Mouse (Mus musculus): Measurements from ENCODE around the gene Clmn. TPM values are rescaled to one million over a fixed set of nuclear protein-coding genes. Genes with fewer than 3 reads are reported as not detected.

Clmn gene
- polyA plus RNA-seq, 1 experiment = 0.05 TPM

DNA sequence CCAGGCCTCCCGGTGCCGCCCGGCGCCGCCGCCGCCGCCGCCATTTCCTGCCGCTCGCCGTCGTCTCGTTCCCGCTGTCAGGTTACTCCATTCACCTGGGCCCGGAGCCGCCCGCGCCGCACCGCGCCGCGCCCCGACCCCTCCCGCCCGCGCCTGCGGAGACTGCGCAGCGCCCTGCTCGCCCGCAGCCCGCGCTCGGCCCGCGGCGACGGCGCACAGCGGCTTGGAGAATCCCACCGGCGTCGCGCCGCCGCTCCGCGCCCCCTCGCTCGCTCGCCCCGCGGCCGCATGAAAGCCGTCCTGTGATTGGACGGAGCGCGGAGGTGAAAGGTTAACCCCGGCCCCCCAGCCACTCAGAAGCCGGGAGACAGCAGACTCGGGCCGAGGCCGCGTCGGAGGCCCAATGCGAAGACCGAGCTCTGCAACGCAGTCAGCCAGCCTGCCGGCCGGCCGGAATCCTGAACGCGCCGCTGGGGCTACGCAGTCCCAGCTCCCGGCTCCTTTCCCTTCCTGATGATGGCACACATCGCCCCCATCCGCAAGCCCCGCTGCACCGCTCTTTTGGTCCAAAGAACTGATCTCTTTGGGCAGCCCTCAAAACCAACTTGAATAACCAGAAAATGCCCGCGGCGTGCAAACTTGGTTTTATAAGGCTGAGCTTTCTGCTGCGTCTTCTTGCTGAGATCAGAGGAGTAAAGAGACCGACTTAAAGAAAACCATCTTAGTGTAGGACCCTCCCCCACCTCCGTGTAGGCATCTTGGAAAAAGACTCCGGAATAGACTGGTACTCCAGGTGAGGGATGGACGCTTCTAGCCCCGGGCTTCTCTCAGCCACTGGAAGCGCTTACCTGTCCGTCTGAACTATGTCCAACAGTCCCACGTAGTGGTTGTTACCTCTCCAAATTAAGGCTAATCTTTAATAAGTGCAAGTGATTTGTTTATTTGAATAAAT lies 112.8 kb downstream of the Clmn start, which contains the start of gene Dicer1:
Dicer1 (minus strand) TSS at position 139 of the 952 bp plus-strand sequence.
- peaks cover 8% of the 10 kb centered on the region for H3K36me3 ChIP-seq (ENCODE audit: control insufficient read depth, insufficient read depth)
- H3K79me3 ChIP-seq (ENCODE audit: low read depth) = peaks cover 43% of the 10 kb centered on the region
- peak within 1 kb of the TSS; percentile 74 for H3K4me3 ChIP-seq (ENCODE audit: insufficient read depth, poor library complexity, severe bottlenecking)
- TF ChIP-seq MAX (IDR thresholded peaks at IDR 0.05) (no peak), FOSL1 (IDR thresholded peaks at IDR 0.05; ENCODE audit: insufficient read depth, low read length, poor library complexity, severe bottlenecking) (no peak), CEBPB (IDR thresholded peaks at IDR 0.05; ENCODE audit: low read depth) (no peak), MYOD1 (IDR thresholded peaks at IDR 0.05; ENCODE audit: control insufficient read depth, insufficient read length, low read depth) (no peak), USF1 (IDR thresholded peaks at IDR 0.05; ENCODE audit: low read depth) (no peak), MYOG (IDR thresholded peaks at IDR 0.05; ENCODE audit: control insufficient read depth, extremely low read depth, insufficient read length) (no peak)
- H3K27me3 ChIP-seq (ENCODE audit: control insufficient read depth, insufficient read depth, insufficient read length) = no peaks in the 10 kb centered on the region
- peak within 1 kb of the TSS; percentile 90 for H3ac ChIP-seq (ENCODE audit: control insufficient read depth, insufficient read length, low read depth)
- H3K79me2 ChIP-seq (ENCODE audit: control insufficient read depth, insufficient read depth) = peaks cover 47% of the 10 kb centered on the region

GRCm38 (mm10) chr12:104751331-104751813 lies 113.5 kb downstream of the Clmn start:
- H3K79me2 ChIP-seq (ENCODE audit: control insufficient read depth, insufficient read depth) = peaks cover 54% of the 10 kb centered on the region
- peaks cover 50% of the 10 kb centered on the region for H3K79me3 ChIP-seq (ENCODE audit: low read depth)
- peak overlapping the region; percentile 74 for H3K4me3 ChIP-seq (ENCODE audit: insufficient read depth, poor library complexity, severe bottlenecking)
- peak overlapping the region; percentile 90 for H3ac ChIP-seq (ENCODE audit: control insufficient read depth, insufficient read length, low read depth)
- peaks cover 8% of the 10 kb centered on the region for H3K36me3 ChIP-seq (ENCODE audit: control insufficient read depth, insufficient read depth)
- no peak for TF ChIP-seq MYOG (IDR thresholded peaks at IDR 0.05; ENCODE audit: control insufficient read depth, extremely low read depth, insufficient read length)
- no peak for TF ChIP-seq MYOD1 (IDR thresholded peaks at IDR 0.05; ENCODE audit: control insufficient read depth, insufficient read length, low read depth)
- no peak for TF ChIP-seq USF1 (IDR thresholded peaks at IDR 0.05; ENCODE audit: low read depth)
- no peak for TF ChIP-seq CEBPB (IDR thresholded peaks at IDR 0.05; ENCODE audit: low read depth)
- peak; percentile 24 for TF ChIP-seq MAX (IDR thresholded peaks at IDR 0.05)
- no peak for TF ChIP-seq FOSL1 (IDR thresholded peaks at IDR 0.05; ENCODE audit: insufficient read depth, low read length, poor library complexity, severe bottlenecking)
- no peaks in the 10 kb centered on the region for H3K27me3 ChIP-seq (ENCODE audit: control insufficient read depth, insufficient read depth, insufficient read length)

DNA sequence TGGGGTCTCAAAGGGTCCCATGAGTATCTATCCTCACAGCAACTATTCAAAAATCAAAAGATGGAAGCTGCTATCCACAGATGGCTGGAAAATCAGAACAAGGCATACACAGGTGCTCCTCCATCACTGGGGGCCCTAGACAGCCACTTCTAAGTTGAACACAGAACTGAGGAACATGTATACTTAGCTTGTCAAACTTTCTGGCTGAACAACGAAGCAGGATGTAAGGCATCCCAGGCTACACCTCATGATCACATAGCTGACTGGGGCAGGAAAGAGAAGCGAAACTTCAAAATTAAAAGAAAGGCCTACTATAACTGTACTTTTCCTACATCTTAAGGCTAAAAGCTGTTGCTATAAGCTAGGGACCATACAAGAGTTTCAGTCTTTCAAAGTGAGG lies 115.9 kb downstream of the Clmn start:
- no peaks in the 10 kb centered on the region for H3K27me3 ChIP-seq (ENCODE audit: control insufficient read depth, insufficient read depth, insufficient read length)
- H3K79me2 ChIP-seq (ENCODE audit: control insufficient read depth, insufficient read depth) = peaks cover 78% of the 10 kb centered on the region
- peaks cover 74% of the 10 kb centered on the region for H3K79me3 ChIP-seq (ENCODE audit: low read depth)
- H3K36me3 ChIP-seq (ENCODE audit: control insufficient read depth, insufficient read depth) = peaks cover 18% of the 10 kb centered on the region
- H3ac ChIP-seq (ENCODE audit: control insufficient read depth, insufficient read length, low read depth) = no peak overlapping the region
- TF ChIP-seq MAX (IDR thresholded peaks at IDR 0.05) (no peak), FOSL1 (IDR thresholded peaks at IDR 0.05; ENCODE audit: insufficient read depth, low read length, poor library complexity, severe bottlenecking) (no peak), MYOG (IDR thresholded peaks at IDR 0.05; ENCODE audit: control insufficient read depth, extremely low read depth, insufficient read length) (no peak), CEBPB (IDR thresholded peaks at IDR 0.05; ENCODE audit: low read depth) (no peak), MYOD1 (IDR thresholded peaks at IDR 0.05; ENCODE audit: control insufficient read depth, insufficient read length, low read depth) (no peak), CTCF (IDR thresholded peaks at IDR 0.05; ENCODE audit: control insufficient read depth, insufficient read depth, insufficient read length) (no peak), USF1 (IDR thresholded peaks at IDR 0.05; ENCODE audit: low read depth) (no peak)
- H3K4me3 ChIP-seq (ENCODE audit: insufficient read depth, poor library complexity, severe bottlenecking) = no peak overlapping the region

DNA sequence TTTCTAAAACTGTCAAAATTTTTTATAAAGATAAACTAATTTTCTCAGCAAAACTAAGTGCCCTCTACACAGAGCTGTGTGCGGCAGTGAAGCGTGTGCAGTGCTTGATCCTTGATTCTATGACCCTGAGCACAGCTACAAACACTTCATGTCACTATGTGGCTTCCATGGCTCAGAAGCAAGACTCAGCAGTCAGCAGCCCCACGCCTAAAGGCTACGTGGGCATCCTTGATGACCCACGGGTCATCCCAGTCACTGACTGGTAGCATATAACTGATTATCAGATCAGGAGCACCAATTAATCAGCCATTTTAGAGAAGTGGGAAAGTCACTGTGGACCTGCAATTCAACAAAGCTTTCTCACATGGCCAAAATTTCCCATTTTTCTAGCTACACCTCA lies 117.6 kb downstream of the Clmn start:
- peaks cover 95% of the 10 kb centered on the region for H3K79me2 ChIP-seq (ENCODE audit: control insufficient read depth, insufficient read depth)
- no peaks in the 10 kb centered on the region for H3K27me3 ChIP-seq (ENCODE audit: control insufficient read depth, insufficient read depth, insufficient read length)
- H3K4me3 ChIP-seq (ENCODE audit: insufficient read depth, poor library complexity, severe bottlenecking) = no peak overlapping the region
- no peak for TF ChIP-seq CEBPB (IDR thresholded peaks at IDR 0.05; ENCODE audit: low read depth)
- TF ChIP-seq MYOG (IDR thresholded peaks at IDR 0.05; ENCODE audit: control insufficient read depth, extremely low read depth, insufficient read length) = no peak
- no peak for TF ChIP-seq USF1 (IDR thresholded peaks at IDR 0.05; ENCODE audit: low read depth)
- no peak for TF ChIP-seq MAX (IDR thresholded peaks at IDR 0.05)
- TF ChIP-seq CTCF (IDR thresholded peaks at IDR 0.05; ENCODE audit: control insufficient read depth, insufficient read depth, insufficient read length) = no peak
- no peak for TF ChIP-seq MYOD1 (IDR thresholded peaks at IDR 0.05; ENCODE audit: control insufficient read depth, insufficient read length, low read depth)
- TF ChIP-seq FOSL1 (IDR thresholded peaks at IDR 0.05; ENCODE audit: insufficient read depth, low read length, poor library complexity, severe bottlenecking) = no peak
- H3K79me3 ChIP-seq (ENCODE audit: low read depth) = peaks cover 90% of the 10 kb centered on the region
- H3ac ChIP-seq (ENCODE audit: control insufficient read depth, insufficient read length, low read depth) = no peak overlapping the region
- H3K36me3 ChIP-seq (ENCODE audit: control insufficient read depth, insufficient read depth) = peaks cover 18% of the 10 kb centered on the region

- H3K4me3 ChIP-seq (ENCODE audit: insufficient read depth, poor library complexity, severe bottlenecking) = no peak overlapping the region
- H3K79me2 ChIP-seq (ENCODE audit: control insufficient read depth, insufficient read depth) = peaks cover 100% of the 10 kb centered on the region
- H3K27me3 ChIP-seq (ENCODE audit: control insufficient read depth, insufficient read depth, insufficient read length) = no peaks in the 10 kb centered on the region
- peaks cover 96% of the 10 kb centered on the region for H3K79me3 ChIP-seq (ENCODE audit: low read depth)
- TF ChIP-seq FOSL1 (IDR thresholded peaks at IDR 0.05; ENCODE audit: insufficient read depth, low read length, poor library complexity, severe bottlenecking) = no peak
- no peak for TF ChIP-seq MAX (IDR thresholded peaks at IDR 0.05)
- TF ChIP-seq CTCF (IDR thresholded peaks at IDR 0.05; ENCODE audit: control insufficient read depth, insufficient read depth, insufficient read length) = no peak
- TF ChIP-seq USF1 (IDR thresholded peaks at IDR 0.05; ENCODE audit: low read depth) = no peak
- no peak for TF ChIP-seq MYOD1 (IDR thresholded peaks at IDR 0.05; ENCODE audit: control insufficient read depth, insufficient read length, low read depth)
- no peak for TF ChIP-seq MYOG (IDR thresholded peaks at IDR 0.05; ENCODE audit: control insufficient read depth, extremely low read depth, insufficient read length)
- no peak for TF ChIP-seq CEBPB (IDR thresholded peaks at IDR 0.05; ENCODE audit: low read depth)
- H3ac ChIP-seq (ENCODE audit: control insufficient read depth, insufficient read length, low read depth) = no peak overlapping the region
- peaks cover 18% of the 10 kb centered on the region for H3K36me3 ChIP-seq (ENCODE audit: control insufficient read depth, insufficient read depth)
These were observed 118.3 kb downstream of the Clmn start for GRCm38 (mm10) chr12:104746601-104747000.
